Mouse (Mus musculus): ENCODE data around the gene Rgs8. TPM values are rescaled to one million over a fixed set of nuclear protein-coding genes. Genes with fewer than 3 reads are reported as not detected.

Gene Rgs8
- polyA plus RNA-seq, 1 experiment from 2014 or later: 0.27 TPM

GRCm38 (mm10) chr1:153721565-153722310 is 68.9 kb downstream of the Rgs8 start:
- Histone ChIP-seq H3K4me1 (ENCODE audit: control insufficient read depth, insufficient read depth, low read length) (no peaks in the 10 kb centered on the region), H3K4me3 (ENCODE audit: low read depth, low read length) (no peak overlapping the region), H3K36me3 (ENCODE audit: control insufficient read depth, insufficient read depth, low read length) (no peaks in the 10 kb centered on the region), H3K9ac (ENCODE audit: low read depth, low read length) (no peak overlapping the region), H3K27me3 (ENCODE audit: control insufficient read depth, insufficient read depth, low read length) (no peaks in the 10 kb centered on the region), H3K27ac (ENCODE audit: low read depth, low read length) (no peak overlapping the region), H3K4me2 (no peak overlapping the region), H3K9me3 (replicated peaks; ENCODE audit: control insufficient read depth, low read length) (no peaks in the 10 kb centered on the region)
- ATAC-seq (replicated peaks; ENCODE audit: insufficient number of reproducible peaks, low FRiP score, low TSS enrichment): no peak
- WGBS (ENCODE audit: insufficient replicate concordance): 69% methylated on average over 9 of the region's 9 CpGs

- Histone ChIP-seq H3K9me3 (replicated peaks; ENCODE audit: control insufficient read depth, low read length) (no peaks in the 10 kb centered on the region), H3K27me3 (ENCODE audit: control insufficient read depth, insufficient read depth, low read length) (no peaks in the 10 kb centered on the region), H3K36me3 (ENCODE audit: control insufficient read depth, insufficient read depth, low read length) (no peaks in the 10 kb centered on the region), H3K4me3 (ENCODE audit: low read depth, low read length) (no peak overlapping the region), H3K4me1 (ENCODE audit: control insufficient read depth, insufficient read depth, low read length) (no peaks in the 10 kb centered on the region), H3K9ac (ENCODE audit: low read depth, low read length) (no peak overlapping the region), H3K27ac (ENCODE audit: low read depth, low read length) (no peak overlapping the region), H3K4me2 (no peak overlapping the region)
- no peak for ATAC-seq (replicated peaks; ENCODE audit: insufficient number of reproducible peaks, low FRiP score, low TSS enrichment)
- WGBS (ENCODE audit: insufficient replicate concordance): 70% methylated on average over 9 of the region's 9 CpGs
Measured at GRCm38 (mm10) chr1:153723426-153723825, 70.6 kb downstream of the Rgs8 start.

GRCm38 (mm10) chr1:153726636-153727035 is 73.8 kb downstream of the Rgs8 start:
- no peak overlapping the region for H3K4me2 ChIP-seq
- no peak overlapping the region for H3K9ac ChIP-seq (ENCODE audit: low read depth, low read length)
- H3K4me1 ChIP-seq (ENCODE audit: control insufficient read depth, insufficient read depth, low read length): peaks cover 14% of the 10 kb centered on the region
- no peaks in the 10 kb centered on the region for H3K9me3 ChIP-seq (replicated peaks; ENCODE audit: control insufficient read depth, low read length)
- no peaks in the 10 kb centered on the region for H3K27me3 ChIP-seq (ENCODE audit: control insufficient read depth, insufficient read depth, low read length)
- ATAC-seq (replicated peaks; ENCODE audit: insufficient number of reproducible peaks, low FRiP score, low TSS enrichment): no peak
- 82% methylated on average over 16 of the region's 16 CpGs for WGBS (ENCODE audit: insufficient replicate concordance)
- H3K27ac ChIP-seq (ENCODE audit: low read depth, low read length): no peak overlapping the region
- H3K36me3 ChIP-seq (ENCODE audit: control insufficient read depth, insufficient read depth, low read length): no peaks in the 10 kb centered on the region
- H3K4me3 ChIP-seq (ENCODE audit: low read depth, low read length): no peak overlapping the region

- no peak overlapping the region for H3K4me3 ChIP-seq (ENCODE audit: low read depth, low read length)
- H3K9me3 ChIP-seq (replicated peaks; ENCODE audit: control insufficient read depth, low read length): no peaks in the 10 kb centered on the region
- no peaks in the 10 kb centered on the region for H3K36me3 ChIP-seq (ENCODE audit: control insufficient read depth, insufficient read depth, low read length)
- 24% methylated on average over 2 of the region's 2 CpGs for WGBS (ENCODE audit: insufficient replicate concordance)
- H3K4me1 ChIP-seq (ENCODE audit: control insufficient read depth, insufficient read depth, low read length): peaks cover 14% of the 10 kb centered on the region
- no peak overlapping the region for H3K27ac ChIP-seq (ENCODE audit: low read depth, low read length)
- H3K9ac ChIP-seq (ENCODE audit: low read depth, low read length): no peak overlapping the region
- H3K27me3 ChIP-seq (ENCODE audit: control insufficient read depth, insufficient read depth, low read length): no peaks in the 10 kb centered on the region
- 0 out of 2 replicates have a peak, but pooled peaks have one; percentile 4 for ATAC-seq (replicated peaks; ENCODE audit: insufficient number of reproducible peaks, low FRiP score, low TSS enrichment)
- H3K4me2 ChIP-seq: no peak overlapping the region
Measured at GRCm38 (mm10) chr1:153729806-153730205, 77.0 kb downstream of the Rgs8 start.

- no peaks in the 10 kb centered on the region for H3K27me3 ChIP-seq (ENCODE audit: control insufficient read depth, insufficient read depth, low read length)
- no peaks in the 10 kb centered on the region for H3K36me3 ChIP-seq (ENCODE audit: control insufficient read depth, insufficient read depth, low read length)
- H3K4me1 ChIP-seq (ENCODE audit: control insufficient read depth, insufficient read depth, low read length): peaks cover 14% of the 10 kb centered on the region
- H3K27ac ChIP-seq (ENCODE audit: low read depth, low read length): peak overlapping the region; percentile 57; the same call in 1 of the 2 replicates
- H3K4me3 ChIP-seq (ENCODE audit: low read depth, low read length): no peak overlapping the region
- no peak overlapping the region; the same call in 1 of the 2 replicates for H3K4me2 ChIP-seq
- peak; percentile 41; the same call in 1 of the 2 replicates for ATAC-seq (replicated peaks; ENCODE audit: insufficient number of reproducible peaks, low FRiP score, low TSS enrichment)
- 22% methylated on average over 3 of the region's 3 CpGs for WGBS (ENCODE audit: insufficient replicate concordance)
- H3K9me3 ChIP-seq (replicated peaks; ENCODE audit: control insufficient read depth, low read length): no peaks in the 10 kb centered on the region
- no peak overlapping the region for H3K9ac ChIP-seq (ENCODE audit: low read depth, low read length)
Measured at GRCm38 (mm10) chr1:153730671-153731070, 77.8 kb downstream of the Rgs8 start.

GRCm38 (mm10) chr1:153733181-153733580 is 80.4 kb downstream of the Rgs8 start:
- WGBS (ENCODE audit: insufficient replicate concordance): 51% methylated on average over 9 of the region's 9 CpGs
- Histone ChIP-seq H3K27ac (ENCODE audit: low read depth, low read length) (no peak overlapping the region), H3K9ac (ENCODE audit: low read depth, low read length) (no peak overlapping the region), H3K4me2 (no peak overlapping the region), H3K27me3 (ENCODE audit: control insufficient read depth, insufficient read depth, low read length) (peaks cover 4% of the 10 kb centered on the region), H3K36me3 (ENCODE audit: control insufficient read depth, insufficient read depth, low read length) (no peaks in the 10 kb centered on the region), H3K9me3 (replicated peaks; ENCODE audit: control insufficient read depth, low read length) (no peaks in the 10 kb centered on the region), H3K4me1 (ENCODE audit: control insufficient read depth, insufficient read depth, low read length) (peaks cover 14% of the 10 kb centered on the region), H3K4me3 (ENCODE audit: low read depth, low read length) (no peak overlapping the region)
- ATAC-seq (replicated peaks; ENCODE audit: insufficient number of reproducible peaks, low FRiP score, low TSS enrichment): no peak

- H3K9ac ChIP-seq (ENCODE audit: low read depth, low read length): no peak overlapping the region
- H3K27me3 ChIP-seq (ENCODE audit: control insufficient read depth, insufficient read depth, low read length): peaks cover 13% of the 10 kb centered on the region
- WGBS (ENCODE audit: insufficient replicate concordance): 64% methylated on average over 4 of the region's 4 CpGs
- ATAC-seq (replicated peaks; ENCODE audit: insufficient number of reproducible peaks, low FRiP score, low TSS enrichment): no peak
- H3K4me1 ChIP-seq (ENCODE audit: control insufficient read depth, insufficient read depth, low read length): peaks cover 16% of the 10 kb centered on the region
- H3K36me3 ChIP-seq (ENCODE audit: control insufficient read depth, insufficient read depth, low read length): no peaks in the 10 kb centered on the region
- H3K27ac ChIP-seq (ENCODE audit: low read depth, low read length): no peak overlapping the region
- no peak overlapping the region for H3K4me3 ChIP-seq (ENCODE audit: low read depth, low read length)
- no peak overlapping the region for H3K4me2 ChIP-seq
- no peaks in the 10 kb centered on the region for H3K9me3 ChIP-seq (replicated peaks; ENCODE audit: control insufficient read depth, low read length)
Measured at GRCm38 (mm10) chr1:153734866-153735265, 82.0 kb downstream of the Rgs8 start.

GRCm38 (mm10) chr1:153736096-153736495 is 83.3 kb downstream of the Rgs8 start:
- ATAC-seq (replicated peaks; ENCODE audit: insufficient number of reproducible peaks, low FRiP score, low TSS enrichment): no peak
- no peak overlapping the region for H3K4me2 ChIP-seq
- no peak overlapping the region for H3K4me3 ChIP-seq (ENCODE audit: low read depth, low read length)
- H3K9me3 ChIP-seq (replicated peaks; ENCODE audit: control insufficient read depth, low read length): no peaks in the 10 kb centered on the region
- no peaks in the 10 kb centered on the region for H3K36me3 ChIP-seq (ENCODE audit: control insufficient read depth, insufficient read depth, low read length)
- H3K4me1 ChIP-seq (ENCODE audit: control insufficient read depth, insufficient read depth, low read length): peaks cover 5% of the 10 kb centered on the region; the same call in 1 of the 2 replicates
- peaks cover 16% of the 10 kb centered on the region for H3K27me3 ChIP-seq (ENCODE audit: control insufficient read depth, insufficient read depth, low read length)
- no peak overlapping the region for H3K27ac ChIP-seq (ENCODE audit: low read depth, low read length)
- no peak overlapping the region for H3K9ac ChIP-seq (ENCODE audit: low read depth, low read length)
- WGBS (ENCODE audit: insufficient replicate concordance): 62% methylated on average over 6 of the region's 6 CpGs
